Mouse (Mus musculus): ENCODE measurements at regions not wholly inside any gene's neighbourhood (a gene's known extent, or its start where the extent isn't known, plus 50 kb on each side); places are given as distances from the start of the nearest gene placed in this dataset.

- TF ChIP-seq CTCF (IDR thresholded peaks at IDR 0.05; ENCODE audit: low read depth) (no peak), EP300 (IDR thresholded peaks at IDR 0.05; ENCODE audit: low read depth) (no peak)
Measured at GRCm38 (mm10) chr2:71644038-71644470, 97.5 kb upstream of the Dlx2 start.

Data from liver, postnatal 0 days (tissue).